Mouse (Mus musculus): ENCODE measurements around the gene Zc3hav1.

The Zc3hav1 gene

DNA sequence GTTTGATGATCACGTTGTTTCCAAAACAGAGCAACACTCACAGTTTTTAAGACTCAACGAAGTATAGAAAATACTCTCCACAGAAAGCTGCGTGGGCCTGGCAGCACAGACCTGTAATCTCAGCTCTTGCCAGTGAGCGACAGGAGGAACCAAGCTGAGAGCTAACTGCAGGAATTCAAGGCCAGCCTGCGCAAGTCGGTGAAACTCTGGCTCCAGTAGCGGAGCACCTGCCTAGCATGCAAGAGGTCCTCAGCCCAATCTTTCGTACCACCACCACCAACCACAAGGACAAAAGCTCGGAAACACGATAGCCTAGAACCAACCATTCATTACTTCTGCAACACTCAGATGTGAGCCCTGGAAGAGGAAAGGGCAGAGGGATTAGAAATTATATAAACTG lies 2.0 kb downstream of the Zc3hav1 start:
- no peak for DNase-seq (ENCODE audit: low spot score)

GRCm38 (mm10) chr6:38351930-38352329 lies 2.5 kb downstream of the Zc3hav1 start:
- no peak for DNase-seq (ENCODE audit: low spot score)

DNA sequence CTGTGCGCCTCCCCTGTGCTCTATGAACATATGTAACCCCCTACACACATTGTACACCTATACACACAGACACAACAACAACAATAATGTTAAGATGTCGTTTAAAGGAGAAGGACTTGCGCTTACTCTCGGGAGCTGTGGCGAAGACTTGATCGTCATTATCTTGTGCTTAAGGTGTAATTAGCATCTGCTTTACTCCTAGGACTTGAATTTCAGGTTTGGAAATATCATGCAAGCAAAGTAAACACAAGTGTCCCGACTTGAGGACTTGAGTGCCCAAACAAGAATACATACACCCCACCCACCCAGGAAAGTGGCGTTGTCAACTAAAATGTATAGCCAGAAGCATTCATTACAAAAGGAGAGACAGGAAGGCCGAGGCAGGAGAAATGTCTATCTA lies 4.6 kb downstream of the Zc3hav1 start:
- no peak for DNase-seq (ENCODE audit: low spot score)

DNA sequence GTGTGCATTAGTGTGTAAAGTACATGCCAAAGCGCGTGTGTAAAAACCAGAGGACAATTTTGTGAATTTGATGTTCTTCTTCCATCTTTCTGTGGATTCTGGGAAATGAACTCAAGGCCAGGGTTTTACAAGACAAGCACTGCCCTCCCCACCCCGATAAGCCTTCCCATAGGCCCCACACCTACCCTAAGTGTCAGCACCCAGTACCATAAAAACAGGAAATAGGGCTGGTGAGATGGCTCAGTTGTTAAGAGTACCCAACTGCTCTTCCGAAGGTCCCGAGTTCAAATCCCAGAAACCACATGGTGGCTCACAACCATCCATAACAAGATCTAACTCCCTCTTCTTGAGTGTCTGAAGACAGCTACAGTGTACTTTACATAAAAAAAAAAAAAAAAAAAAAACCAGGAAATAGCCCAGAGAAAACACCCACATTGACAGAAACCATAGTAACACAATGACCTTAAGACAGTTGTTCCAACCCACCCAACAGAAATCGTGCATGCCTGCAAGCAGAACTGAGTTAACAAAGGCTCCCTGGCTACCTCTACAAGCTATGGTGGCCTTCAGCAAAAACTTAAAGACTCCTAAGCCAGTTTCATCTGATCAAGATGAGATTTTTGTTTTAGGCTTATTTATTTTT lies 5.5 kb downstream of the Zc3hav1 start:
- no peak for DNase-seq (ENCODE audit: low spot score)

GRCm38 (mm10) chr6:38347875-38348274 lies 6.5 kb downstream of the Zc3hav1 start:
- no peak for DNase-seq (ENCODE audit: low spot score)

GRCm38 (mm10) chr6:38345796-38346195 lies 8.6 kb downstream of the Zc3hav1 start:
- DNase-seq (ENCODE audit: low spot score): no peak

GRCm38 (mm10) chr6:38344006-38344670 lies 10.3 kb downstream of the Zc3hav1 start:
- DNase-seq (ENCODE audit: low spot score): no peak

DNA sequence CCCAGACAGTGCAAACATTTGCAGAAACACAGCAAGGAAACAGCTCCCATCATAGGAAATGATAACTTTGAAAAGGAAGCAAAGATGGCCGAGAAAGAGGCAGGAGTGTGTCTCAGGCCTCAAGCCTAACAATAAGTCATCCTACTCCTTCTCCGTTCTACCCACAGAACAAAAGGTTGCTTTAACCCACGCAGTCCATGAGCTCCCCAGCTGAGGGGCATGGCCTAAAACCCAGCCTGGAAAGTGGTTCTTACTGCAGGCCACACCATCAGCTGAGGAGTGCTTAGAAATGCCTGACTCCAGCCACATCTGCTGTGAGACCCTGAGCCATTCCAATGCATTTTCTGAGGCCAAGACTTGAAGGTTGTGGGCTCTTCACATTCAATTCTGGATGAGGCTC lies 10.8 kb downstream of the Zc3hav1 start:
- no peak for DNase-seq (ENCODE audit: low spot score)

- DNase-seq (ENCODE audit: low spot score): no peak
Observed at GRCm38 (mm10) chr6:38342666-38342992, 11.8 kb downstream of the Zc3hav1 start.

DNA sequence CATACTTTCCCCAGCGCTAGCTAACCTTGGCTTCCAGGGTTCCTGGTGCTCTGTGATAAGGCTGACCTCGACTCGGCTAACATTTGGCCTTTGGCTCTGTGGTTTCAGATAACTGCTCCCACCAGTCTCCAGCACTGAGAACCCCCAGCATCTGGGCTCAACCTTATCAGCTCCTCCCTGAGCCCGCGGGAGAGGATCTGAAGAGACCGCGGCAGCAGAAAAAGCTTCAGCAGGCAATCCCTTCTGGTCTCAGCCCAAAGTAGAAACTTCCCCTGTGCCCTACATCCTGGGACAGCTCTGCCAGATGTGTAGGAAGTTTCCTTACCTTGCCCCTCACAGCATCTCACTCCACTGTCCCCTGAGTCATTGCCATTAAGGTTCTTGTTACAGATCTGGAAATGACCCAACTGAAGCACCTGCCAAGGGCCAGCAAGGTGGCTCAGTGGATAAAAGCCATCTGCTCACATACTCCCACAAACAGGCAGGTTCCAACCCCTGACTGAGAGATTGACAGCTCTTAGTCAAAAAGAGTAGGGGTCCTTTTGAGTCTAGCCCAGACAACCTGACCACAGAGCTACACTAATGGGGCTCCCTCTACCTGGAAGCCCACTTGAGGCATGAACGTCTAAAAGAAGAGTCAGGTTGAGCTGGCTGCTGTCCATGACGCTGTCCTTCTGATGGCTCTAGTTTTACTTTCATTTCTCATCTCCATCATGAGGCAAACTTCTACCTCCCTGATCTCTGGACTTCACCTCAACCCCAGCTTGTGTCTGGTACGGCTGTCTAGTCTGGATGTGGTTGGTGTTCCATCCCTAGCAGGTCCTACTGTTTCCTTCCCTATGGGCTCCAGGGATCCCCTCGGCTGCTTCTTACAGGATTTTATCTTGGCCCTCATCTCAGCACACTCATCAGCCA lies 12.4 kb downstream of the Zc3hav1 start:
- DNase-seq (ENCODE audit: low spot score): no peak

DNA sequence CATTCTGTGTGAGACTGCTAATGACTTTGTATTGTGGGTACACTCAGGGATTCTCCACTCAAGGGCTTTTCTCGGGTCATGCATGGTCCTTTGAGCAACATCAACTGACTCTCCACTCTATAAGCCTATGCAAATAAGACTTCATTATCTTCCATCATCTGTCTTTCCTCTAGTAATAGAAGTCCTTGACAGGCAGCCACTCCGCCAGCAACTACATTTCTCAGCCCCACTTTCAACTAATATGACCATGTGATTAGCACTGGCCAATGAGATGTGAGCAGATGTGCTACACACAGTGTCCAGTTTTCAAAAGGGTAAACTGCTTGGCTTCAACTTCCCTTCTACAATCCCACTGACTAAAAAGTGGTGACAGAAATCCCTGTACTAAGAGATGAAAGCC lies 15.3 kb downstream of the Zc3hav1 start:
- no peak for DNase-seq (ENCODE audit: low spot score)

DNA sequence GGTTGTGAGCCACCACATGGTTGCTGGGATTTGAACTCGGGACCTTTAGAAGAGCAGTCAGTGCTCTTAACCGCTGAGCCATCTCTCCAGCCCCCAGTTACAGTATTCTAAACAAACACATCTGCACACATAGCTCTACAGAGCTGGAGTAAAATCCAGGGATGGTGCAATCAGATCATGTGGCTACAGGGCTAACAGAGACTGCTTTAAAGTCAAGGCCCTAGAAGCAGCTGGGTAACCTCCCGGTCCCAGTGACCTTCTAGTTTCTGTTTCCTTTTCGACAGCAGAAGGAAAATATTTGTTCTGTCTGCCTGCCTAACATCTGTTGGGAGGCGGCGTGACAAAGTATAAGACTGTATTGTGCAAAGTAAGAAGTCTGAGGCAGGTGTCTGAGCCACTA lies 16.5 kb downstream of the Zc3hav1 start:
- DNase-seq (ENCODE audit: low spot score): no peak

DNA sequence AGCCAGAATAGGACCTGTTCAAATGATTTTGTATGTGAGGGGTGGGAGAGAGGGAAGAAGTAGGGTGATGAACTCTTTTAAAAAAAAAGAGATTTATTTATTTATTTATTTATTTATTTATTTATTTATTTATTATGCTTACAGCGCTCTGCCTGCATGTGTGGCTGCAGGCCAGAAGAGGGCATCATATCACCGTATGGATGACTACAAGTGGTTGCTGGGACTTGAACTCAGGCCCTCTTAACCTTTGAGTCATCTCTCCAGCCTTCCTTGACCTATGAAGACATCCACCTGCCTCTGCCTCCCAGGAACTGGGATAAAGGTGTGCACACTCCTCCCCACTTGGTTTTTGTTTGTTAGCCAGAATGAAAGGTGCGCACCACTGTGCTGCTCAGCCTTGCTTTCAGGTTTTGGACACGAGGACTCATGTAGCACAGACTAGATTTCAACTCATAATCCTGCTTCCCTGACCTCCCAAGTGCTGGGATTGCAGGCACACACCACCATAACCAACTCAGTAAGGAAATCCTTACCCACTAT lies 17.2 kb downstream of the Zc3hav1 start:
- no peak for DNase-seq (ENCODE audit: low spot score)

DNA sequence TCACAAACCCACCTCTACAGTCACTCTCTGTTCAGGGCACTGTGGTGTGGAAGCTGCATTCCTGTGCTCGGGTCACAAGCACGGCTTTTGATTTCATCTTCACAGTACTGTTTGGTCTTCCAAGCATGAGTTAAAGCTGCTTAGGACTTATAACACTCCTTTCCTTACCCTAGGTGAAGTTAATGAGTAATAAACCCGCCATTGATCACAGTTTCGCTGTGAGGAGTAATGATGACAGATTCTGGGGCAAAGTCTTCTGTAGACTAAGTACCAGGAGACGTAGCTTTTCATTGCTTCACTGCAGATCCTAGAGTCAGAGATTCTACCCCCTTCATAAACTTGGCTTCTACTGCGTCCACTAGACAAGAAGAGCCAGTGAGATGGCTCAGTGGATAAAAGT lies 19.1 kb downstream of the Zc3hav1 start:
- DNase-seq (ENCODE audit: low spot score): no peak

GRCm38 (mm10) chr6:38326596-38326995 lies 27.8 kb downstream of the Zc3hav1 start:
- DNase-seq (ENCODE audit: low spot score): peak; percentile 50

DNA sequence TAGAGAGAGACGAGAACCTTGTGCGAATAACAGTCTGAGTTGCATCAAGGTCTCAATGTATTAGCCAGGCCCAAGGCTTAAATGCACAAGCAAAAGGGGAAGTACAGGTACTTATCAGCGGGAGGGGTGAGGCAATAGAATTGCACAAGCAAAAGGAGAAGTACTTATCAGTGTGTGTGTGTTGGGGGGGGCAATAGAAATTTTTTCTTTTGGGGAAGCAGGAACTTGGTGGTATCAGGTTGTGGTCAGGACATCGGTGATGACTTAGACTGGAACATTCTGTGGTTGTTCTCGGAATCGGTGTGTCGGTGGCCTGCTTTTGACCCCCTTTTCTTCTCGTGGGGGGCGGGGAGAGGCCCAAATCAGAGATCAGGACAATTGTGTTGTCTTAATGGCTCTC lies 33.8 kb downstream of the Zc3hav1 start:
- DNase-seq (ENCODE audit: low spot score): no peak

GRCm38 (mm10) chr6:38316050-38316449 lies 38.4 kb downstream of the Zc3hav1 start:
- no peak for DNase-seq (ENCODE audit: low spot score)

- no peak for DNase-seq (ENCODE audit: low spot score)
Observed at GRCm38 (mm10) chr6:38309741-38310140, 44.7 kb downstream of the Zc3hav1 start.

DNA sequence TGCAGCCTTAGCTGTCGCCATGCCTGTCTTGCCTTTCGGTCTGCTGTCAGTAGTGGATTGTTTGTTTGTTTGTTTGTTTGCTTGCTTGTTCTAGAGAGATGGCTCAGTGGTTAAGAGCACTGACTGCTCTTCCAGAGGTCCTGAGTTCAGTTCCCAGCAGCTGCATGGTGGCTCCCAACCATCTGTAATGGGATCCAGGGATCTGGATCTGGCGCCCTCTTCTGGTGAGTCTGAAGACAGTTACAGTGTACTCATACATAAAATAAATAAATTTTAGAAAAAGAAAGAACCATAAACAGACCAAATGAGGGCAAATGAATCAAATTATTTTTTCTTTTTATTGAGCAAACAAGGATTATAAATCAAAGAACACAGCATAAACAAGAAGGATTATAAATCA lies 49.4 kb downstream of the Zc3hav1 start:
- no peak for DNase-seq (ENCODE audit: low spot score)

DNA sequence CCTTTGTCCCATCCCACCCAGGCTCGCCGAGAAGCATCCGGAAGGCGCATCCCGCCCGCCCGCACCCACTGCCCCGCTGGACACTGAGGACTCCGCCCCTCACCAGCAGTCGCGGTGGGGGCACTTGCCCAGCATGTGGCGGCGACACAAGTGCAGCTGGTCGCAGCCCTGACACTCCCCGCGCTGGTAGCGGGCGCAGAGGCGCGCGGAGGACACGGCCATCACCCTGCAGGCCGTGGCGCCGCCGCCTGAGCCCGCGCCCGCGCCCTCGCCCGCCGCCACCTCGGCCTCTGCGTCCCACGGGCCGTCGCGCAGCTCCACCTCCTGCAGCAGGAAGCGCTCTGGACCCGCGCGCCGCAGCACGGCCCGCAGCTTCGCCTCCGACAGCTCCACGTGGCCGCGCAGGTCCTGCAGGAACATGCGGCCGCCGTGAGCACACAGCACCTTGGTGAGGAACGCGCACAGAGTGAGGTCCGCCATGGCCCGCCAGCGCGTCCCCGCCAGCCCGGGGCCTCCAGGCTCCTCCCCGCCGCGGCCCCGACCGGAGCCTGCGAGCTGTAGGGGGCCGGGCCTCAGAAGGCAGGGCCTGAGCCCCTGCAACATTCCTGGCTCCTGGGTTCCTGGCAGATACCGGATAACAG lies 55.5 kb downstream of the Zc3hav1 start, which contains the start of gene Zc3hav1l:
Gene Zc3hav1l, minus strand, starts transcription at position 499 of the 641 bp plus-strand sequence.
- peak; percentile 58 for DNase-seq (ENCODE audit: low spot score)

GRCm38 (mm10) chr6:38298246-38298635 lies 56.2 kb downstream of the Zc3hav1 start:
- DNase-seq (ENCODE audit: low spot score): peak; percentile 5

GRCm38 (mm10) chr6:38297580-38298245 lies 56.7 kb downstream of the Zc3hav1 start:
- no peak for DNase-seq (ENCODE audit: low spot score)

Measured in layer of hippocampus, adult 11-12 months (tissue).